ENCODE assay signal across 1 mouse cellular context in genomic region chr14:54815737-54816136, GRCm38 (mm10).
TF ChIP-seq lines count a peak whose summit lies in the region.

No protein-coding gene starts in this region.

TF ChIP-seq in MEL, 35 proteins besides CTCF, POLR2A, EP300 and RAD21 (continued from another document):
- TF ChIP-seq HCFC1 (IDR thresholded peaks at IDR 0.05; ENCODE audit: low read depth, low read length): no peak; the same call in 1 of the 2 replicates
- TF ChIP-seq USF1 (IDR thresholded peaks at IDR 0.05; ENCODE audit: low read depth, low read length): no peak
- no peak for TF ChIP-seq GABPA (IDR thresholded peaks at IDR 0.05; ENCODE audit: low read depth, low read length)
- TF ChIP-seq TCF12 (IDR thresholded peaks at IDR 0.05; ENCODE audit: low read depth, low read length): peak; percentile 28; the same call in 1 of the 2 replicates
- TF ChIP-seq MAX (IDR thresholded peaks at IDR 0.05; ENCODE audit: low read length): 0 out of 2 replicates have a peak, but pooled peaks have one; percentile 43
- no peak for TF ChIP-seq MXI1 (IDR thresholded peaks at IDR 0.05; ENCODE audit: low read depth, low read length)
- TF ChIP-seq RCOR1 (IDR thresholded peaks at IDR 0.05; ENCODE audit: low read depth, low read length): no peak
- TF ChIP-seq CHD2 (IDR thresholded peaks at IDR 0.05; ENCODE audit: low read length): no peak
- TF ChIP-seq POLR2AphosphoS5 (IDR thresholded peaks at IDR 0.05; ENCODE audit: borderline replicate concordance, low read depth, low read length): no peak
- TF ChIP-seq MYB (IDR thresholded peaks at IDR 0.05; ENCODE audit: low read depth, low read length): no peak
- no peak for TF ChIP-seq ZC3H11A (IDR thresholded peaks at IDR 0.05; ENCODE audit: low read depth, low read length)
- no peak for TF ChIP-seq USF2 (IDR thresholded peaks at IDR 0.05; ENCODE audit: borderline replicate concordance in 1 of 2, insufficient read depth in 1 of 2, low read depth in 1 of 2, low read length in 2 of 2)
- TF ChIP-seq KAT2A (conservative IDR thresholded peaks at IDR 0.05; ENCODE audit: low read depth, low read length): no peak
- no peak for TF ChIP-seq MEF2A (IDR thresholded peaks at IDR 0.05; ENCODE audit: extremely low read depth, insufficient replicate concordance, low read depth, low read length, poor library complexity, severe bottlenecking)
- peak; percentile 20 for TF ChIP-seq SMC3 (IDR thresholded peaks at IDR 0.05; ENCODE audit: low read depth, low read length)
- TF ChIP-seq GATA1 (IDR thresholded peaks at IDR 0.05; ENCODE audit: low read depth, low read length): peak; percentile 58
- TF ChIP-seq TBP (IDR thresholded peaks at IDR 0.05; ENCODE audit: low read depth, low read length): peak; percentile 74
- TF ChIP-seq ZMIZ1 (IDR thresholded peaks at IDR 0.05; ENCODE audit: low read depth, low read length): peak; percentile 89
- TF ChIP-seq MAZ (IDR thresholded peaks at IDR 0.05; ENCODE audit: low read depth, low read length): peak; percentile 60; the same call in 1 of the 2 replicates
- no peak for TF ChIP-seq JUND (IDR thresholded peaks at IDR 0.05; ENCODE audit: low read depth, low read length)
- peak; percentile 59; the same call in 1 of the 2 replicates for TF ChIP-seq ETS1 (IDR thresholded peaks at IDR 0.05; ENCODE audit: low read depth, low read length)
- TF ChIP-seq SIN3A (IDR thresholded peaks at IDR 0.05; ENCODE audit: low read length): no peak; the same call in 1 of the 2 replicates
- no peak for TF ChIP-seq ZKSCAN1 (IDR thresholded peaks at IDR 0.05; ENCODE audit: low read depth, low read length)
- no peak for TF ChIP-seq CHD1 (IDR thresholded peaks at IDR 0.05; ENCODE audit: low read depth, low read length)
- TF ChIP-seq NELFE (IDR thresholded peaks at IDR 0.05; ENCODE audit: low read depth, low read length): peak; percentile 23; the same call in 1 of the 2 replicates
- TF ChIP-seq NRF1 (IDR thresholded peaks at IDR 0.05; ENCODE audit: insufficient read depth, low read depth, low read length, poor library complexity, severe bottlenecking): no peak
